Mouse (Mus musculus) liver, adult 10 weeks (tissue): Measurements from ENCODE around the gene Lman2. TPM values are rescaled to one million over a fixed set of nuclear protein-coding genes. Genes with fewer than 3 reads are reported as not detected.

Source experiments
- polyA plus RNA-seq: library from polyadenylated mRNA; stranded (reverse); fragments of 350-450 nt; fragmentation: Illumina TruSeq; extraction: RNeasy Lipid Tissue Mini Kit (QIAGEN cat#74804); gene quantifications from one replicate; pipeline ENCODE4 v1.2.3, GENCODE M21; 2014; ENCODE audit warnings: low read depth, low replicate concordance

Gene Lman2
- 38.0 TPM for polyA plus RNA-seq

DNA sequence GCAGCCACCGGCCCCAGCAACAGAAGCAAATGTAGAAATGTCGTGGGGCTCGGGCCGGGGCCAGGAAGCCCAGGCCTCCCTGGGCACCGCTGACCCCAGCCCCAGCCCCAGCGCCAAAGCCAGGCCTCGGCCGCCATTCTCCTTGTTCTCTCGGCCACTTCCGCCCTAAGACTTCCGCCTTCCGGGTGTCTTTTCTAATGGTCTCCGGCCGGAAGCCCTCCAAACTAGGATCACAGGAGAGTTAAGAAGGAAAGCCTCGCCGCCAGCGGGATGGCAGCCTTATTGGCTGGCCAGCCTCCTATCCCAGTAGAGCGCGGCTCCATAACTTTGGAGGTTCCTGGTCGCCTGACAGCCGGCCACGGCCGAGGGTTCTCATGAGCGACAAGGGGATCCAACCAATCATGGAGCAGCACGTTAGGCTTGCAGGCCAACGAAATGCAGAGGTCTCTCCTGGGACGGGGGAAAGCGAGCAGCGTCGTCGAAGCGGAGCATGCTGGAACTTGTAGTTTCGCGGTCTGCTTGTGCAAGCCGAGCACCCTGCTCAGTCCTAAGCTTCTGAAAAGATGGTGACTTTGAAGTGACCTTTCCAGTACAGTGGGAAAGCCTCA, at the start of gene Lman2:
Gene Lman2 (minus strand): TSS at position 331 of the 608 bp plus-strand sequence.

DNA sequence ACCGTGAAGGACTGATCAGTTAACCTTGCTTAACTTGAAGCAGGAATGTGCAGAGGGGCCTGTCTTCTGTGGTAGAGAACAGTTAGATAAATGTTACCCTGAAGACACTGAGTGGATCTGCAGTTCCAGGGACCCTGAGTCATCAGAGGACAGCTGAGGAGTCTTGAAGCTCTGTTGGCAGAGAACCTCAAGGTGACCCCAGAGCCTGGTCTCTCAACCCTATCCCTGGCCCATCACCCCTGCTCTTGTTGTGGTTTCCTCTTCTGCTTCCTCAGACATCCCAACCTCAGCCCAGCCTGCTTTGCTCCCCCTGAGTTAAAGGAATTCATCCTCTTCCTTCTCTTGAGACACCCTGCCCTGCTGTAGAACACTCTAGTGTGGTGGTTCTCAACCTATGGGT, 35.5 kb upstream of the Lman2 start, which contains the start of gene Slc34a1:
Gene Slc34a1 (plus strand): TSS at position 100 of the 400 bp plus-strand sequence.

DNA sequence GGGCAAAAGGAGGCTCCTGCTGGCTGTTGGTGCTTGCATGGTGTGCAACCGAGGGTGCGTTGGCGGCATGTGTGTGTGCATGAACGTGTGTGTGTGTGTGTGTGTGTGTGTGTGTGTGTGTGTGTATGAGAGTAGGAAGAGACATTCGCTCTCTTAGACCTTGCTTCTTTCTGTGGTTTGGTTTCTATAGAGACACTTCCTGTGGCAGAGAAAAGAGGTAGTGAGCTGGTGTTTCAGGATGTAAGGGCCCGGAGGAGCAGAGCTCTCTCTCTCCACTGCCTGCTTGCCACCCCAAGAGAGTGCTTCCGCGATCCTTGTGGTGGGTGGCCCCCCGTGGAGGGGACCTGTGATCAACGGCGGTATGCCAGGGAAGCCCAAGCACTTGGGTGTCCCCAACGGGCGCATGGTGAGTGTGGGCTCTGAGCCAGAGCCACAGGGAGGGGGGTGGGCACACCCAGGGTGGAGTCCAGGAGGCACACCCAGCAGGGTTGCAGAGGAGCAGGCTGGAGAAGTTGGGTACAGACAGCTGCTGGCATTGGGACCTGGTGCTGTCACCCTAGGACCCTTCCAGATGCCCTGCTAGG, 7.0 kb upstream of the Lman2 start, which contains the start of gene Rgs14:
Gene Rgs14 (plus strand): TSS at position 202 of the 584 bp plus-strand sequence.

DNA sequence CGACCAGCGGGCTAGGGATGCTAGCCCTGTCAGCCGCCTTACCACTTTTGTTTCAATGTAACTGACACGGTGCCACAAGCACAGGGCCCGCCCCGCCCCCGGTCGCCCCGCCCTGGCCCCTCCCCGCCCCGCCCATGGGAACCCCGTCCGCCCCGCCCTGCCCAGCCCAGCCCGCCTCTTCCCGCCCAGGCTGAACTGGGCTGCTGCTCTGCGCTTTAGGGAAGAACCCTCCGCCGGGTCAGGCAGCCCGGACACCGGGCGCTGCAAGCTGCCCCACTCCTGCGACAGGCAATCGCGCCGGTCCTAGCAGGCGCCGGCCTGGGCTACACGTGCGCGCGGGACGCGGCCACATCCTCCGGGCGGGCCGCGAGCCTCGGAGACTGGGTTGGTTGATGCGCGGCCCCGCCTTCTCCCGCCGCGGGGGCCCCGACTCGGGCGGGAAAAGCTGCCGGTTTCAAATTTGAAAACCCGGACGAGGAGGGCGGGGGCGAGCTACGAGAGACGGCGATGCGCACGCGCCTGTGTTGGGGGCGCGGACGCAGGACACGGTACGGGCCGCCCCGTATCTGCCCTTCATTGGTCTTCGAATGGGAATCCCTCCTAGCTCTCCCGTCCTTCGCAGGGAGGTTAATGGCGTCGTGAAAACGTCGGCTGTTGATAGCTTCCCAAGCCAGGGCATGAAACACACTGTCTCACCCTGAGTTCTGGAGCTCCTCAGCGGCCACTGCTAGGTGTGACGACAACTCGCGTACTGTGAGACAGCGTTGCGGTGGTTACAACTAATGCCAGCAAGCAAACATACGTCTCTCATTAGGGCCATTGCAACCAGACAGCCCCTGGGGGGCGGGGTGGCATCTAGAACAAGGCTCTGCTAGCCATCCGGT, 32.7 kb downstream of the Lman2 start, which contains the start of gene Mxd3:
Gene Mxd3 (minus strand): TSS at position 141 of the 884 bp plus-strand sequence.

DNA sequence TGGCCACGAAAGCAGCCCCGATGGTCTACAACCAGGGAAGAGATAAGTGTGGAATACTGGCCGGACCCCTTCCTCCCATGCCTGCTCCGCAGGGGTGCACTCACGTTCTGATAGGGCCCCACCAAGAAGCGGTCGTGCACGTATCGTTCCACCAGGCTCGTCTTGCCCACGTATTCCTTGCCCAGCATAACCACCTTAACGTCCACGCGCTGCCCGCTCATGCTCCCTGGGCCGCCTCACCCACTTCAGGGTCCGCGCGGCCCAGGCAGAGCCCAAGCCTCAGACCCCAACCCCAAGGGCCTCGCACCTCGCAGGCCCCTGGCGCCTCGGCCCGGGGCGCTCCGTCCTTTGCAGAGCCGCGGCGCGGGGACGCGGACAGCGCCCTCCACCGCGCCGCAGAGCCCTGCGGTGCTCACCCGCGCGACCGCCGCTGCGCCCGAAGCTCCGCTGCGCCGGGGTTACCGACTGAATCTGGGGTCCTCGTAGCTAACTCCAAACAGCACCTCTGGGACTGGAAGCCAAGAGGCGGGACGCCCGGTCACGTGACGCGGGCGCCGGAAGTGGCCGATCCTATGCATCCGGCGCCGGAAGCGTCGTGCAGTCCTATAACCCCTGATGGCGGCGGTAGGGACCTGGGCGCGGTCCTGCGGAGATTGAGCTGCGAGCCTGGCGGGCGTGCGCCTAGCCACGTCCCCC, 41.0 kb downstream of the Lman2 start, which contains the start of gene Rab24:
Gene Rab24 (minus strand): TSS at position 513 of the 696 bp plus-strand sequence.

DNA sequence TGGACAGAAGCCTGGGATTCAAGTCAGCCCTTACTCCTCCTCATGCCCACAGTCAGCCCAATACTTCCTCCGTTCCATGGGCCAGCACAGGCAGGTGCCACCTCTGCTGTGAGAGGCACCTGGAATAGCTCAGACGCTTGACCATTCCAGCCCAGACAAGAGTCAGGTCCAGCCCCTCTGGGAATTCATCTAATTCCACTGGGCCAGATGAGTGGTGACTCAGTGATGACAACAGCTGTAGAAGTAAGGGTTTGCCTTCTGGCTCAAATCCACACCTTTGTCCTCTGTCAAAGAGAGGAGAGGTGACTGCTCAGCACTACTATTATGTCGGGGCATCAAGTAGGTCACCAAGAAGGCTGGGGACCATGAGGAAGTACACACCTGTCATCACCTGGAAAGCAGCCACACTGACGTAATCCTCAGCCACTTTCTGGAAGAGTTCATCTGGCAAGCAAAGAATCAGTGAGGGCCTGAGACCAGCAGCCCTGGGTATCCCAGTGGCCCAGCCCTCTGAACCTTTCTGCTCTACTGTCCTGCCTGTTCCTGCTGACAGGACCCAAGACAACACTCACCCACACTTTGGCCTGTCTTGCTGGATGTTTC, 42.6 kb downstream of the Lman2 start, which contains the start of gene Prelid1:
Gene Prelid1 (plus strand): TSS at position 570 of the 603 bp plus-strand sequence.

Other genes with a start within 250 kb of the Lman2 start
- gene Gm17617, start 229.2 kb downstream of the Lman2 start, polyA plus RNA-seq, result not detected
- 0.98 TPM for gene Fgfr4, start 210.1 kb downstream of the Lman2 start, polyA plus RNA-seq
- 24.7 TPM for gene Nsd1, start 153.0 kb downstream of the Lman2 start, polyA plus RNA-seq
- gene Prelid1, start 42.3 kb downstream of the Lman2 start, polyA plus RNA-seq, result 15.5 TPM
- gene Rab24, start 40.8 kb downstream of the Lman2 start, polyA plus RNA-seq, result 9.9 TPM
- gene Mxd3, start 33.0 kb downstream of the Lman2 start, polyA plus RNA-seq, result not detected
- not detected for gene Rgs14, start 6.9 kb upstream of the Lman2 start, polyA plus RNA-seq
- gene Slc34a1, start 35.4 kb upstream of the Lman2 start, polyA plus RNA-seq, result not detected
- not detected for gene Pfn3, start 52.4 kb upstream of the Lman2 start, polyA plus RNA-seq
- 23.3 TPM for gene F12, start 64.0 kb upstream of the Lman2 start, polyA plus RNA-seq
- gene Grk6, start 82.3 kb upstream of the Lman2 start, polyA plus RNA-seq, result 2.5 TPM
- not detected for gene Prr7, start 101.5 kb upstream of the Lman2 start, polyA plus RNA-seq
- 0.26 TPM for gene Dbn1, start 125.3 kb upstream of the Lman2 start, polyA plus RNA-seq
- 0.24 TPM for gene Pdlim7, start 150.9 kb upstream of the Lman2 start, polyA plus RNA-seq
- gene Dok3, start 166.5 kb upstream of the Lman2 start, polyA plus RNA-seq, result not detected
- 2.3 TPM for gene Ddx41, start 173.9 kb upstream of the Lman2 start, polyA plus RNA-seq
- gene Fam193b, start 208.3 kb upstream of the Lman2 start, polyA plus RNA-seq, result 5.9 TPM
- 29.5 TPM for gene Tmed9, start 210.9 kb upstream of the Lman2 start, polyA plus RNA-seq
- 1.5 TPM for gene B4galt7, start 237.1 kb upstream of the Lman2 start, polyA plus RNA-seq